Mouse (Mus musculus) neutrophil, adult 5-6 weeks (primary cell): ENCODE measurements at regions not wholly inside any gene's neighbourhood (a gene's known extent, or its start where the extent isn't known, plus 50 kb on each side); places are given as distances from the start of the nearest gene placed in this dataset.

Experiments
- ATAC-seq: fragments of 151-379, 151-347 bp; 2 replicates; pipeline ENCODE4 v1.8.0; 2017; ENCODE audit warnings: mild to moderate bottlenecking, moderate TSS enrichment; ENCODE audit not compliant: insufficient number of reproducible peaks, poor library complexity, low FRiP score, severe bottlenecking; ENCODE audit errors: extremely low read depth

DNA sequence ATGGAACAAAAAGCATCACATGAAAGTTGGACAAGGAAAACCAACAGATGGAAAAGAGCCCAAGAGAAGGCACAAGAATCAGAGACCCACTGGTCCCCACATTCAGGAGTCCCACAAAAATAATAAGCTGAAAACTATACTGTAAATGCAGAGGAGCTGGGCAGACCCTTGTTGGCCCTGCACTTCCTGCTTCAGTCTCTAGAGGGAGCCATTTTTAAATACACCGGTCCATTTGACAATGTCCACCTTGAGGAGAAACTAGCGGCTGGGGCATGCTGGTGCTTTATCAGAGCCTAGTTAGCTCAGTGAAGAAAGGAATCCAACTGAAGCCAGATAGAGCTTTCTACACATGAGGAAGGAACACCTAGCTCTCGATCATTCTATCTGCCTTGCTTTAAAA lies 90.1 kb upstream of the Tmem150c start:
- no peak for ATAC-seq

DNA sequence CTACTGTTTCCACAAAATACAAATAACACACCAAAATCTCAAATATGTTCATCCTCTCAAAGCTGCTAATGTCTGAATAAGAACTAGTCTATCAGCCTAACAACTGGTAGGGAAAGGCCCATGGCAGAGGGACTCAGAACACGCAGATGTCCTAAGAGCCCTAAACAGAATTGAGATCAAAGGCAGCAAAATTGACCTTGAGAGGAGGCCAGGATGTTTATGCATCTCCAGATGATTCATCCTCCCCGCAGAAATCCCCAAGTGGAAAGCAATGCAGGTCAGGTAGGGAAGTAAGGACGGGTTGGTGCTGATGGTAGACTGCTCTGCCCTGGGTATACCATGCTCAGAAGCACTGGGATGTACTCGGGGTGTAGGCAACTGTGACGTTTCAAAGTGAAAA lies 89.0 kb upstream of the Tmem150c start:
- ATAC-seq = no peak

DNA sequence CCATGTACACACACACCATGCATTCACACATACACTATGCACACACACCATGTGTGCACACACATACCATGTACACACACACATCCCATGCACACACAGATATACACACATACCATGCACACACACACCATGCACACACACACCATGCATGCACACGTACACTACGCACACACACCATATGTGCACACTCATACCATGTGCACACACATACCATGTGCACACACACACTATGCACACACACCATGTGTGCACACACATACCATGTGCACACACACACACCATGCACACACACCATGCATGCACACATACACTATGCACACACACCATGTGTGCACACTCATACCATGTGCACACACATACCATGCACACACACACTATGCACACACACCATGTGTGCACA lies 87.1 kb upstream of the Tmem150c start:
- no peak for ATAC-seq

DNA sequence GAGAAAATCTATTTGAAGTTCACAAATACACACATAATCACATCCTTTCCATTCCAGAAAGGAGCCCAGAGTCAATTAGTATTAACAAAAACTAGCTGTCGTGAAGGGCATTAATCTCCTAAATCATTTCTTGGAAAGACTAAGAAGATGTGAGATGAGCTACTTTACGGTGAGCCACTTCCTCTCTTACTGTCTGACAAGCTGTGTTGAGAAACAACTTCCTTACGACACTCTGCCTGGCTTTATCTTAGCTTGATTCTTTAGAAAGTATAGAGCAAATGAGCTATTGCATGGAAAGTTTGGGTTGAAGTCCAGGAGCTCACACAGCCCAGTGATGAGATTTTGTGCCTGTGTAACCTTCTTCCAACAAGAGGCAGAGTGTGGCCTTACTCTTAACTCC lies 85.2 kb upstream of the Tmem150c start:
- no peak for ATAC-seq

DNA sequence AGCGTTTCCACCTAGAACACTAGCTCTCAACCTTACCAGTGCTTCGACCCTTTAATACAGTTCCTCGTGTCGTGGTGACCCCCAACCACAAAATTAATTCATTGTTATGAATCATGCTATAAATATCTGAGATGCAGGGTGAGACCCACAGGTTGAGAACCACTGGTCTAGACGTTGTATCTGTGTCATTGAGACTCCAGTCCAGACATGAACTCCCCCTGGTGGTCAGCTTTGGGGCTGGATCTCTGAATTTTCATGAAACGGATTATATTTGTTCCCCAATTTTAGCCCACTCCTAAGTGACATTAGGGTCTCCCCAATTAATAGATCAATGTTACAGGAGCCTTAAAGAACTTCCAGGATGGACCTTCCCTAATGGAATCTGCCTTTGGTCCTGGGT lies 81.3 kb upstream of the Tmem150c start:
- ATAC-seq = no peak

DNA sequence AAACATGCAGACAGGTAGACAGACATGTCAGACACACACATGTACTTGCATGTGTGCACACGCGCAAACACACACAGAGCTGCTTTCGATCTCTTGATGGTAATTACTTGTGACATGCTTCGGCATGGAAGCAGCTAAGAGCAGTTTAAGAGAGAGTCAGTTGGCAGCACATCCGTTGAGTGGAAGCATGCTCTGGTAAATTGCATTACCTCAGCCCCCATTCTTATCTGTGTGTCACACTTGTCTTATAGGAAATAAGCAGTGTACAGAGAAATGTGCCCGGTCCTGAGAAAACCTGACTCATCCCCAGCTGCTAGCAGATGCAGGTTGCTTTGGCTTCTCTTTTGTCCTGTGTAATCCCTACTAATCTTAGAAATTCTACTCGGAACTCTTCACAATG lies 80.0 kb upstream of the Tmem150c start:
- no peak for ATAC-seq

DNA sequence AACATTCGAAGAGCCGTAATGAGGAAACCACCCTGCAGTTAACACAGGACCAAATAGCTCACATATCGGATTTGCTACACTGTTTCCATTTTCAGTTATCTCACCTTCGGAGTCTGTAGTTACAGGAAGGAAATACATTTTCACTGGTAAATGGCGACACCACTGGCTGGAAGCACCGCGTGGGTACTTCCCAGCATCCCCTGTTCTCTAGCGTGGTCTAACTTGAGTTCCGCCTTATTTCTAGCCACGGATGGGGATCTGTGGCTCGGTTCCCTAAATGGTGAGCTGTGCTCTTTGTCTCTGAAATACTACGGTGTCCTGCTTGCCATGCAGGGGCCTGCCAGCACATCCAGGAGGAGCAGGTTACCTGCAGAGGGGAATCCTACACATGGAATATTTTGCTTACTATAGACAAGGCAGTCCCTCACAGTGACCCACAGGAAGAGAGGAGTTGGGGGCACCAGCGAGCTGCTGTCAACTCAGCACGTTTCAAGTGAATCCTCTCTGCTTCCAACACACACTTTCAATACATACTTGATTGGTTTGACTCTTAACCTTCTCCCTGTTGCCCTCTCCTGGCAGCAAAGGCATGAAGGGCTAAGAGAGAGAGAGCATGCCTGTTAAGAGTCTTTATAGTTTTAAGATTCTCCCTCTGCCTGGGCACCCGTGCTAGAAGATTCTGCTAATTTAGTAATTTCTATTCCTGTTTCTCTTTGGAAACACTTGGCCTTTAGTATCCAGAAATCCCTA lies 78.9 kb upstream of the Tmem150c start:
- ATAC-seq = peak; percentile 71

DNA sequence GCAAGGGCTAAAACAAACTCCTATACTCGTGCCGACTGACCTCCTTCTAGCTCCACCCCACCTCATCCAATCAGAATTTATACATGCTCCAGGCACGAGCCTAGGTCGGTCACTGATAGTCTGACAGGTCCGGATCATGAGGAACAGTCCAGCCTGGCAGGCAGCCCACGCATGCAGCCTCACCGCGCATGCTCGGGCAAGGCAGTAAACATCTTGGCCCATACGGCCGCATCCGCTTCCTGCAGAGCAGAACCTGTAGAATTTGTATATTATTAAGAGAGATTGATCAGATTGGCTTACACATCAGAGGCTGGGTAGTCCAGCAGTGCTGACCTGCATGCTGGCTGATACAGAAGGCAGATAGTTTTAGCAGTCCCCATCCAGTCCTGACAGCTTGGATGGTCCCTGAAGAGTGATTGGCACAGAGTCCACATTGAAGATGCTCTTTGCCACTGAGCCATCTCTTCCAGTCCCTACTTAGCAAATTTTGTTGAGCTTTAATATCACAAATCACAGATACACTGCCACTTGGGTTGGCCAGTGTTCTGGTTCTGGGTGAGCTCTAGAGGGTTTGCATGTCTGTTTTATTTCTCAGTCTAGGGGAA lies 78.2 kb upstream of the Tmem150c start:
- ATAC-seq = no peak

DNA sequence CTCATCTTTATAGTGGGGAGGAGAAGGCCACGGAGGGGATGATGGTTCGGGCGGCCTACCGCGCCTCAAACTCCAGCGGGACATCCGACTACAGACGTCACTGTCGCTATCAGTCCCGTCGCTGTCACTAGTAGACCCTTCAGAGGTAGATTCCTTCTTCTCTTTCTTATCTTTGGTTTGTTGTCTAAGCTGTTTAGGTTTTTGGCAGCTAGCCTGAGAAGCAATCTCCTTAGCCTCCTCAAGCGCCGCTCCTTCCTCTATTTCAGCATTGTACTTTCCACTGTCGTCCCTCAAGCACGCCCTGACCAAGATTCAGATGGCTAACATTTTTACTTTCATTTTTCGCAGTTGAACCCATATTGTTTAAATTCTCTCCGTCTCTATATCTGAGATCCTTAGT lies 76.7 kb upstream of the Tmem150c start:
- ATAC-seq = no peak

DNA sequence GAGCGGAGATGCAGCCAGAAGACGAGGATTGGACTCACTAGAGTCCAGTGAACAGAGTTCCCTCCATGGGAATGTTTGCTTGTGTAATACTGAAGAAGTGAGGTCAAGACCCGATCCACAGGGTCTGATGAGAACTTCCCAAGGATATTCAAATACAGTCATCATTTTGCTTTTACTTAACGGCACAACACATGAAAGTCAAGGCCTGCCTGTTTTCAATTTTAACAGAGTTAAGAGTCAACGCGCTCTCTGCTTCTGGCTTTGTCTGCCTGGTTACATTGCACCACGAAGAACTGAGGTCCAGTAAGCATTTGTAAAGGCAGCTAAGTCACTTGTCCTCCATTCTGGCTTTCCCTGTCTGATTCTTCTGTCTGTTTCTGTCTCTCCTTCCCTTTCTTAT lies 72.5 kb upstream of the Tmem150c start:
- no peak for ATAC-seq

DNA sequence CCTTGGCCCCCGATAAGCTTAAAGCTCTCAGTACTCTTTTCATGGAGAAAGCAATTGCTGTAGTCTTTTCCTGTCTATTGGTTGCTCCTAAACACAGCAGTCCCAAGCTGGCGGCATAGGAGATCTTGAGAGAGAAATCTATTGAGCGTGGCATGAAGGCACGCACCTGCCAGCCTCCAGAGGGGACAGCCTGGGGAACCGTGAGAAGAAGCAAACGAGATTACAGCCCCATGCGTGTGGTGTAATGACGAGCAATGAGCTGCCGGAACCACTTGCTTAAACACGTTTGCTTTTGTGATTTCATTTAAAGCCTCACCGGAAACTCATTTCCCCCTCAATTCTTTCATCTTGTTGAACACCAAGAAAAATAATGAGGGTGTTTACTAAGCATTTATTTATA lies 72.0 kb upstream of the Tmem150c start:
- ATAC-seq = no peak

DNA sequence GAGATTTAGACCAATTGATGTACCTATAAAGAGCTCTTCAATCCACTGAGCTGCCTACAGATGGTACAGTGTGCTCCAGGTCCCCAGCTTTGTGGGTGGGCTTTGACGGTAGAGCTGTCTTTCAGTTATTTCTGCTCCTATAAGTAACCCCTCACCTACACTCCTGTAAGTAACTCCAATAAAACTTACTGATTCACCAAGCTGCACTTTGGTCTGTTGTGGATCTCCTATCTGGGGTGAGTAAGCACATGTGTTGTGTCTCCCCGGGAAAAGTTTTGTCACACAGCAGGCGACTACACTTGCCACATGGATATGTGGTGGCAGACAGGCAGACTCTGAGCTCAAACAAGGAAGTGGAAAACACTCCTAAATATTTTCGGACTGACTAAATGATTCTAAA lies 70.4 kb upstream of the Tmem150c start:
- ATAC-seq = no peak

DNA sequence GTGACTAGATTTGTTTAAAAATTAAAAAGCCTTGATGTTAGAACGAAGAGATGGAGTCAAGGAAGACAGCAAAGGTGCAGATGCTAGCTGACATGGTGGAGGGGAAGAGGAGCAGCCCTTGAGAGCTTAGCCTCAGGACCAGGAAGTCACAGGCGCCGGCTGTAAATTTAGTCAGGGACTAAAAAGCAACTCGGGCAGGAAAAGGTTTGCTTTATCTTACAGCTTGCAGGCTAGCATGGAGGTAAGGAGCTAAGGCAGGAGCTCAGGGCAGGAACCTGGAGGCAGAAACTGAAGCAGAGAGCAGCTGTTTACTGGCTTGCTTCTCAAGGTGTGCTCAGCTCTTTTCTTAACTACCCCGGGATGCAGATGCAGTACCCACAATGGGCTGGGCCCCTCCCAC lies 68.3 kb upstream of the Tmem150c start:
- ATAC-seq = no peak

DNA sequence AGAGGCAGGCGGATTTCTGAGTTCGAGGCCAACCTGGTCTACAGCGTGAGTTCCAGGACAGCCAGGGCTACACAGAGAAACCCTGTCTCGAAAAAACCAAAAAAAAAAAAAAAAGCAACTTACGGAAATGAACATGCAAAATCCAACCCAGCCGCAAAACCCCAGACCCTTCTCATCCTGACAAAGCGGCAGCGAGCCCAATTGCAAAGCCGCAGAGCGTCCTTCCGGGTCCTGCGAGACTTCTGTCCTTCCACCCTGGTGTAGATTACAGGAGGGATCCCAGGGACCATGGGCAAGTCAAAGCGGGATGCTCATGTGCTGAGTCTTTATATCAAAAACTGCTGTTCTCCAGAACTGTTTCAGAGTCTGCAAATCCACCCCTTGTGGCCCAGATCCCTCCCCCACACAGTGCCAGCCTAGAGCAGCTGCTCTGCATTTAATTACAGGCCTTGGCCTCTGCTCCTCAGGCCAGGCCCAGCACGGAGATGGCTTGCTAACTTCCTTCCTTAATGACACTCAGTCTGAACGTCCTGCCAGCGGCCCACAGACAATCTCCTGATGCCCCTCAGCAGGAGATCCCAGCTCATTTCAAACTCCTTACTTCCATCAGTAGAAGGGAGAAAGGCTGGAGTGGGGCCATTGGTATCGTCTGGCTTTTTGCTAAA lies 67.1 kb upstream of the Tmem150c start:
- no peak for ATAC-seq

DNA sequence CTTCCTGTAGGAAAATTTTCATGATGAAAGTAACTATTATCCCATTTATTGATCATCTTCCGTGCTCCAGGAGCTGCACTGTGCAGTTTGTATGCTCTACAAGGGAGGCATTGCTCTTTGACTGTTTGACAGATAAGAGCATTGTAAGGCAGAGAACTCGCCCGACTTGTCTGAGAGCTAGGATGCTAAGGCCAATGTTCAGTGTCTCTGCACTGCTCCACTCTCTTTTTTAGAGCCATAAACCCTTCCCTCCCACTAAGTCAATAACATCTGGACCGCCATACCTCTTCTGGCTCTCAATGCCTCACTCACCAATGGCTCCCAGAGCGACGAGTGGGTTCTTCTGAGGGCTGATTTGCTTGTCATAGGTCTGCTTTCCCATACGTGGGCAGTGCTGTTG lies 65.9 kb upstream of the Tmem150c start:
- no peak for ATAC-seq

DNA sequence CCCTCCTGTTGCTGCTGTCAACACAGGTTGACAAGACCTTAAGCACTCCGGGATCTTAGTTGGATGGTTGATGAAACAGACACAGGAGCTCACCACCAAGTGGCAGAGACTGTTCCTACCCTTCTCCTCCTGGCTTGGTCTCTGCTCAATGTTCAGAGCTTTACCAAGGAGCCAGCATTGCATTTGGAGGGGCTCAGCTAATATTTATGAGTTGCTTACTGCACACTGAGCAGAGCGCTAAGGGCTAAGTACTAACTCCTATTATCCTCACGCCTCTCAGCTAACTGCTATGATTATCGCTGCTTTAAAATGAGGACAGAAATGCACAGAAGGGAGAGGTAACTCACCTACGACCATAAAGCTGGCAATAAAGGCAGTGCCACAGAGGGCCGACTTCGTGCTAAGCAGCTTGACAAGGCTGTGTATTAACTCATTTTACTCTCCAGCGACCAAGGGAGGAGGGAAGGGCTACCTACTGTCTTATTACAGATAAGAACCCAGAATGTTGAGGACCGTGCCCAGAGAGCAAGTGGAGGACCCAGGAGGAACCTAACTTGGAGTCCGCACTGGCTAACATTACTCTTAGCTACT lies 65.3 kb upstream of the Tmem150c start:
- no peak for ATAC-seq

DNA sequence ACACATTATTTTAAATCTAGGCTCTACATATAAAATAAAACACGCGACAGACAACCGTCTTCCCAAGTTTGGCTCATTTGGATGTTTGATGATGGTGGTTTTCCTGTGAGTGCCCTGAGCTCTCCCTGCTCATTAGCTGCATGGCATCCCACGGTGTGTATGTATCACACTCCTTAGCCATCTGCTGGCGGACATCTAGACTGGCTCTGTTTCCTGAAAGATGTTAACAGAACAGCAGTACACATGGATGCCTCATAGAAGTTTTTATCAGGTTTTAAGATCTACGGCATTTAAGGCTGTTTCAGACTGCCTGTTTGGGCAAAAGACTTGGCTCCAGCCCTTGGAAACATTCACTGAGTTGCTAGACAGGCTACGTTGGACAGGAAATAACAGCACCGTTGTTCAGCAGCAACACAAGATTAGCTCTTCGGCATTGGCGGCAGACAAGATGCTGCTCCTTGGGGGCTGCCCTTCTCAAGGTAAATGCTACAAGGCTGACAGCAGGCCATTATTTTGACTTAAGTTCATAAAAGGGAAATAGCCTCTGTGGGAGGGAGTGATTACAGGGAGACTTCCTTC lies 61.5 kb upstream of the Tmem150c start:
- ATAC-seq = no peak

DNA sequence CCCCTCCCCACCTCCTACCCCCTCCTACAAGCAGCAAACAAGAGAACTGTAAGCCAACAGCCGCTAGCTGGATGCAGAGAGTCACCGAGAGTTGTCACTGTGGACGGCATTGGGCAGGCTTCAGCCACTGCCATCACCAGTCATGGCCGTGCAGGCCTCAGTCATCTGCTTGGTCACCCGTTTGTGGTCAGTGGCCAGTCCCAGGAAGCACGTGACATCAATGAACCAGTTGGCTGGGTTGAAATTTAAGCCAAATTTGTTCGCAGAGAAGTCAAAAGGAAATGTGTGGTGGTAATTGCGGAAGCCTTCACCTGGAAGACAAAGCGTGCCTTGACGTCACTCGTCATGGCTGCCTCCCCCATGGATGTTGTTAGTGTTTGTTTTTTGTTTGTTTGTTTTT lies 60.7 kb upstream of the Tmem150c start:
- ATAC-seq = peak; percentile 79

DNA sequence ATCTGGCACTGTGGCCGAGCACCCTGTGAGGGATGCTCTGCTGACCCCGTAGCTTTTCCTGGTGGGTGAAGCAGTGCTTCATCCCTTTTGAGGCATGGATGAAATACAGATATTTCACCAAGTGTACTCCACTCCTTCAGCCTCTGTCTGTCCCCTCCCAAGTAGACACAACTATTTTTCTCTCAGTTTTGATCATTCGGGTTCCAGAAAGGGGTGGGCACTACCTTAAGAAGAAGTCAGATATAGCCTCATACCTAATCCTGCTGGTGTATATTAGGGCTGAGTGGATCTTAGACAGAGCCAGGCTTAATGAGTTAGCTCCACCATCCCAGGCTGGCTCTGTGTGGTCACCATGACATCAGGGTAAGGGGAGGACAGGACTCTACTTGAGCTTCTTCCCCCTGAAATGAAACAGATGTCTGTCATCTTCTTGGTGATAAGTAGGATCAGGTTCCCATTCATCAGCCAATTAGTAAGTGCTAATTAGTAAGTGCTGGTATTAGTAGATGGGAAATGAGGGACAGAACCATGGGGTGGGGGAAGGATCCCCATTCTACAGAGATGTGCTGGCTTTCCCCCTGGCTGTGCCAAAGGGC lies 58.7 kb upstream of the Tmem150c start:
- no peak for ATAC-seq
